Mouse (Mus musculus): ENCODE measurements around the gene Mettl27. TPM values are rescaled to one million over a fixed set of nuclear protein-coding genes. Genes with fewer than 3 reads are reported as not detected.

Gene Mettl27
- polyA plus RNA-seq, 1 experiment from 2014 or later, result 17.2 TPM

GRCm38 (mm10) chr5:134941472-134942209 lies 9.5 kb downstream of the Mettl27 start:
- Histone ChIP-seq H3K27me3 (peaks cover 18% of the 10 kb centered on the region), H3K4me3 (replicated peaks) (no peak overlapping the region), H3K4me2 (no peak overlapping the region), H3K4me1 (replicated peaks) (peaks cover 25% of the 10 kb centered on the region), H3K9ac (no peak overlapping the region), H3K9me3 (replicated peaks) (no peaks in the 10 kb centered on the region), H3K27ac (replicated peaks) (0 out of 2 replicates have a peak overlapping the region, but pooled peaks have one; percentile 14), H3K36me3 (replicated peaks) (no peaks in the 10 kb centered on the region)
- peak; percentile 56 for ATAC-seq (ENCODE audit: insufficient read depth)
- 65% methylated on average over 14 of the region's 14 CpGs for WGBS (ENCODE audit: insufficient replicate concordance)

- Histone ChIP-seq H3K4me1 (replicated peaks) (peaks cover 34% of the 10 kb centered on the region), H3K9me3 (replicated peaks) (no peaks in the 10 kb centered on the region), H3K27me3 (peaks cover 24% of the 10 kb centered on the region), H3K36me3 (replicated peaks) (no peaks in the 10 kb centered on the region), H3K27ac (replicated peaks) (no peak overlapping the region), H3K4me2 (no peak overlapping the region), H3K9ac (no peak overlapping the region), H3K4me3 (replicated peaks) (no peak overlapping the region)
- WGBS (ENCODE audit: insufficient replicate concordance), result 68% methylated on average over 2 of the region's 2 CpGs
- no peak for ATAC-seq (ENCODE audit: insufficient read depth)
Observed at GRCm38 (mm10) chr5:134942740-134943139, 10.6 kb downstream of the Mettl27 start.

GRCm38 (mm10) chr5:134944179-134944578 lies 12.0 kb downstream of the Mettl27 start:
- no peak overlapping the region for H3K27ac ChIP-seq (replicated peaks)
- peaks cover 27% of the 10 kb centered on the region for H3K27me3 ChIP-seq
- no peaks in the 10 kb centered on the region for H3K9me3 ChIP-seq (replicated peaks)
- 33% methylated on average over 5 of the region's 5 CpGs for WGBS (ENCODE audit: insufficient replicate concordance)
- H3K36me3 ChIP-seq (replicated peaks), result no peaks in the 10 kb centered on the region
- no peak overlapping the region for H3K4me3 ChIP-seq (replicated peaks)
- no peak for ATAC-seq (ENCODE audit: insufficient read depth)
- no peak overlapping the region for H3K9ac ChIP-seq
- peaks cover 34% of the 10 kb centered on the region for H3K4me1 ChIP-seq (replicated peaks)
- H3K4me2 ChIP-seq, result no peak overlapping the region

GRCm38 (mm10) chr5:134945266-134945959 lies 13.2 kb downstream of the Mettl27 start:
- H3K27ac ChIP-seq (replicated peaks), result no peak overlapping the region
- 52% methylated on average over 18 of the region's 19 CpGs for WGBS (ENCODE audit: insufficient replicate concordance)
- H3K4me2 ChIP-seq, result no peak overlapping the region
- H3K27me3 ChIP-seq, result peaks cover 27% of the 10 kb centered on the region
- no peak overlapping the region for H3K9ac ChIP-seq
- ATAC-seq (ENCODE audit: insufficient read depth), result peak; percentile 48; the same call in 1 of the 2 replicates
- H3K36me3 ChIP-seq (replicated peaks), result no peaks in the 10 kb centered on the region
- H3K4me1 ChIP-seq (replicated peaks), result peaks cover 34% of the 10 kb centered on the region
- no peak overlapping the region for H3K4me3 ChIP-seq (replicated peaks)
- H3K9me3 ChIP-seq (replicated peaks), result no peaks in the 10 kb centered on the region

GRCm38 (mm10) chr5:134946063-134946856 lies 14.1 kb downstream of the Mettl27 start:
- Histone ChIP-seq H3K4me2 (no peak overlapping the region), H3K36me3 (replicated peaks) (no peaks in the 10 kb centered on the region), H3K4me1 (replicated peaks) (peaks cover 40% of the 10 kb centered on the region), H3K9ac (no peak overlapping the region), H3K4me3 (replicated peaks) (no peak overlapping the region), H3K27me3 (peaks cover 30% of the 10 kb centered on the region), H3K9me3 (replicated peaks) (no peaks in the 10 kb centered on the region), H3K27ac (replicated peaks) (no peak overlapping the region)
- 49% methylated on average over 43 of the region's 43 CpGs for WGBS (ENCODE audit: insufficient replicate concordance)
- no peak for ATAC-seq (ENCODE audit: insufficient read depth)

GRCm38 (mm10) chr5:134946857-134947255 lies 14.7 kb downstream of the Mettl27 start, which contains the start of gene Cldn4:
TSS of gene Cldn4 (minus strand) at chr5:134946934.
- Histone ChIP-seq H3K27me3 (peaks cover 30% of the 10 kb centered on the region), H3K27ac (replicated peaks) (no peak within 1 kb of the TSS)
- no peak for ATAC-seq (ENCODE audit: insufficient read depth)

GRCm38 (mm10) chr5:134947420-134948084 lies 15.4 kb downstream of the Mettl27 start:
- Histone ChIP-seq H3K27ac (replicated peaks) (no peak overlapping the region), H3K9me3 (replicated peaks) (no peaks in the 10 kb centered on the region), H3K4me3 (replicated peaks) (no peak overlapping the region), H3K27me3 (peaks cover 33% of the 10 kb centered on the region), H3K36me3 (replicated peaks) (no peaks in the 10 kb centered on the region), H3K4me2 (no peak overlapping the region), H3K9ac (no peak overlapping the region), H3K4me1 (replicated peaks) (peaks cover 40% of the 10 kb centered on the region)
- WGBS (ENCODE audit: insufficient replicate concordance), result 31% methylated on average over 5 of the region's 5 CpGs
- no peak for ATAC-seq (ENCODE audit: insufficient read depth)

More at GRCm38 (mm10) chr5:134946857-134947255, 14.7 kb downstream of the Mettl27 start, which contains the start of gene Cldn4:
- H3K4me2 ChIP-seq, result no peak within 1 kb of the TSS
- WGBS (ENCODE audit: insufficient replicate concordance), result 53% methylated on average over 11 of the region's 11 CpGs
- peaks cover 40% of the 10 kb centered on the region for H3K4me1 ChIP-seq (replicated peaks)
- H3K4me3 ChIP-seq (replicated peaks), result no peak within 1 kb of the TSS
- no peak within 1 kb of the TSS for H3K9ac ChIP-seq
- H3K9me3 ChIP-seq (replicated peaks), result no peaks in the 10 kb centered on the region
- H3K36me3 ChIP-seq (replicated peaks), result no peaks in the 10 kb centered on the region

- Histone ChIP-seq H3K4me3 (replicated peaks) (no peak overlapping the region), H3K4me2 (no peak overlapping the region), H3K9me3 (replicated peaks) (no peaks in the 10 kb centered on the region), H3K36me3 (replicated peaks) (no peaks in the 10 kb centered on the region), H3K9ac (no peak overlapping the region), H3K27ac (replicated peaks) (no peak overlapping the region), H3K4me1 (replicated peaks) (peaks cover 35% of the 10 kb centered on the region), H3K27me3 (peaks cover 38% of the 10 kb centered on the region)
- 41% methylated on average over 4 of the region's 4 CpGs for WGBS (ENCODE audit: insufficient replicate concordance)
- ATAC-seq (ENCODE audit: insufficient read depth), result no peak
Observed at GRCm38 (mm10) chr5:134948085-134948439, 15.9 kb downstream of the Mettl27 start.

GRCm38 (mm10) chr5:134951053-134951884 lies 19.1 kb downstream of the Mettl27 start:
- Histone ChIP-seq H3K9me3 (replicated peaks) (no peaks in the 10 kb centered on the region), H3K9ac (no peak overlapping the region), H3K4me1 (replicated peaks) (peaks cover 22% of the 10 kb centered on the region), H3K27ac (replicated peaks) (no peak overlapping the region), H3K4me2 (peak overlapping the region; percentile 25; the same call in 1 of the 2 replicates), H3K4me3 (replicated peaks) (no peak overlapping the region), H3K36me3 (replicated peaks) (no peaks in the 10 kb centered on the region), H3K27me3 (peaks cover 28% of the 10 kb centered on the region)
- no peak for ATAC-seq (ENCODE audit: insufficient read depth)
- 12% methylated on average over 19 of the region's 19 CpGs for WGBS (ENCODE audit: insufficient replicate concordance)

- Histone ChIP-seq H3K4me3 (replicated peaks) (no peak overlapping the region), H3K4me2 (no peak overlapping the region), H3K4me1 (replicated peaks) (peaks cover 10% of the 10 kb centered on the region), H3K27me3 (0 out of 2 replicates have a peak, but pooled peaks cover 15% of the 10 kb centered on the region), H3K9ac (no peak overlapping the region), H3K36me3 (replicated peaks) (no peaks in the 10 kb centered on the region), H3K27ac (replicated peaks) (no peak overlapping the region), H3K9me3 (replicated peaks) (no peaks in the 10 kb centered on the region)
- no peak for ATAC-seq (ENCODE audit: insufficient read depth)
- WGBS (ENCODE audit: insufficient replicate concordance), result 62% methylated on average over 5 of the region's 5 CpGs
Observed at GRCm38 (mm10) chr5:134955491-134955890, 23.3 kb downstream of the Mettl27 start.
